Mouse (Mus musculus): Measurements from ENCODE around the gene St3gal4. TPM values are rescaled to one million over a fixed set of nuclear protein-coding genes. Genes with fewer than 3 reads are reported as not detected.
"Not testable (repeated sequence)": the region's sequence is repeated elsewhere in the genome, so short reads cannot be mapped to it uniquely, and the experiment has no call there.

The St3gal4 gene
- polyA plus RNA-seq, 1 experiment, result 8.0 TPM

GRCm38 (mm10) chr9:35161721-35162120, 42.7 kb upstream of the St3gal4 start:
- no peak overlapping the region for H3K9ac ChIP-seq (ENCODE audit: low read depth, poor library complexity, severe bottlenecking)
- no peak overlapping the region for H3K27ac ChIP-seq (ENCODE audit: insufficient read depth, low read length)
- H3K36me3 ChIP-seq (ENCODE audit: control insufficient read depth, insufficient read depth, low read length, poor library complexity, severe bottlenecking), result no peaks in the 10 kb centered on the region; the same call in 1 of the 2 replicates
- no peaks in the 10 kb centered on the region for H3K27me3 ChIP-seq (ENCODE audit: control insufficient read depth, insufficient read depth, low read length, poor library complexity, severe bottlenecking)
- H3K9me3 ChIP-seq (replicated peaks; ENCODE audit: control insufficient read depth, insufficient read depth, low read length, poor library complexity, severe bottlenecking), result no peaks in the 10 kb centered on the region
- H3K4me3 ChIP-seq (ENCODE audit: low read depth, low read length), result no peak overlapping the region
- H3K4me1 ChIP-seq (ENCODE audit: control insufficient read depth, insufficient read depth, low read length), result no peaks in the 10 kb centered on the region
- TF ChIP-seq POLR2A (IDR thresholded peaks at IDR 0.05; ENCODE audit: insufficient read depth, low read length) (no peak), EP300 (IDR thresholded peaks at IDR 0.05; ENCODE audit: insufficient read depth, low read depth, low read length) (no peak), CTCF (IDR thresholded peaks at IDR 0.05; ENCODE audit: low read depth, low read length) (no peak)

- no peak overlapping the region for H3K4me3 ChIP-seq (ENCODE audit: low read depth, low read length)
- no peaks in the 10 kb centered on the region; the same call in 1 of the 2 replicates for H3K36me3 ChIP-seq (ENCODE audit: control insufficient read depth, insufficient read depth, low read length, poor library complexity, severe bottlenecking)
- no peaks in the 10 kb centered on the region for H3K9me3 ChIP-seq (replicated peaks; ENCODE audit: control insufficient read depth, insufficient read depth, low read length, poor library complexity, severe bottlenecking)
- no peak overlapping the region for H3K9ac ChIP-seq (ENCODE audit: low read depth, poor library complexity, severe bottlenecking)
- TF ChIP-seq POLR2A (IDR thresholded peaks at IDR 0.05; ENCODE audit: insufficient read depth, low read length) (no peak), CTCF (IDR thresholded peaks at IDR 0.05; ENCODE audit: low read depth, low read length) (no peak), EP300 (IDR thresholded peaks at IDR 0.05; ENCODE audit: insufficient read depth, low read depth, low read length) (no peak)
- H3K27ac ChIP-seq (ENCODE audit: insufficient read depth, low read length), result no peak overlapping the region
- no peaks in the 10 kb centered on the region for H3K27me3 ChIP-seq (ENCODE audit: control insufficient read depth, insufficient read depth, low read length, poor library complexity, severe bottlenecking)
- H3K4me1 ChIP-seq (ENCODE audit: control insufficient read depth, insufficient read depth, low read length), result no peaks in the 10 kb centered on the region
These were observed 41.6 kb upstream of the St3gal4 start for GRCm38 (mm10) chr9:35160662-35161061.

GRCm38 (mm10) chr9:35158477-35158876, 39.4 kb upstream of the St3gal4 start:
- Histone ChIP-seq H3K4me3 (ENCODE audit: low read depth, low read length) (no peak overlapping the region), H3K9me3 (replicated peaks; ENCODE audit: control insufficient read depth, insufficient read depth, low read length, poor library complexity, severe bottlenecking) (no peaks in the 10 kb centered on the region), H3K4me1 (ENCODE audit: control insufficient read depth, insufficient read depth, low read length) (no peaks in the 10 kb centered on the region), H3K27me3 (ENCODE audit: control insufficient read depth, insufficient read depth, low read length, poor library complexity, severe bottlenecking) (no peaks in the 10 kb centered on the region), H3K9ac (ENCODE audit: low read depth, poor library complexity, severe bottlenecking) (no peak overlapping the region), H3K27ac (ENCODE audit: insufficient read depth, low read length) (no peak overlapping the region), H3K36me3 (ENCODE audit: control insufficient read depth, insufficient read depth, low read length, poor library complexity, severe bottlenecking) (no peaks in the 10 kb centered on the region)
- TF ChIP-seq CTCF (IDR thresholded peaks at IDR 0.05; ENCODE audit: low read depth, low read length), result no peak
- TF ChIP-seq EP300 (IDR thresholded peaks at IDR 0.05; ENCODE audit: insufficient read depth, low read depth, low read length), result no peak
- no peak for TF ChIP-seq POLR2A (IDR thresholded peaks at IDR 0.05; ENCODE audit: insufficient read depth, low read length)

GRCm38 (mm10) chr9:35156862-35157261, 37.8 kb upstream of the St3gal4 start:
- Histone ChIP-seq H3K36me3 (ENCODE audit: control insufficient read depth, insufficient read depth, low read length, poor library complexity, severe bottlenecking) (no peaks in the 10 kb centered on the region), H3K9ac (ENCODE audit: low read depth, poor library complexity, severe bottlenecking) (no peak overlapping the region), H3K27me3 (ENCODE audit: control insufficient read depth, insufficient read depth, low read length, poor library complexity, severe bottlenecking) (no peaks in the 10 kb centered on the region), H3K4me3 (ENCODE audit: low read depth, low read length) (no peak overlapping the region), H3K27ac (ENCODE audit: insufficient read depth, low read length) (no peak overlapping the region), H3K9me3 (replicated peaks; ENCODE audit: control insufficient read depth, insufficient read depth, low read length, poor library complexity, severe bottlenecking) (no peaks in the 10 kb centered on the region), H3K4me1 (ENCODE audit: control insufficient read depth, insufficient read depth, low read length) (no peaks in the 10 kb centered on the region)
- TF ChIP-seq CTCF (IDR thresholded peaks at IDR 0.05; ENCODE audit: low read depth, low read length), result no peak

- Histone ChIP-seq H3K4me1 (ENCODE audit: control insufficient read depth, insufficient read depth, low read length) (no peaks in the 10 kb centered on the region), H3K27ac (ENCODE audit: insufficient read depth, low read length) (no peak overlapping the region), H3K36me3 (ENCODE audit: control insufficient read depth, insufficient read depth, low read length, poor library complexity, severe bottlenecking) (no peaks in the 10 kb centered on the region), H3K27me3 (ENCODE audit: control insufficient read depth, insufficient read depth, low read length, poor library complexity, severe bottlenecking) (no peaks in the 10 kb centered on the region), H3K4me3 (ENCODE audit: low read depth, low read length) (no peak overlapping the region), H3K9me3 (replicated peaks; ENCODE audit: control insufficient read depth, insufficient read depth, low read length, poor library complexity, severe bottlenecking) (no peaks in the 10 kb centered on the region), H3K9ac (ENCODE audit: low read depth, poor library complexity, severe bottlenecking) (no peak overlapping the region)
- TF ChIP-seq EP300 (IDR thresholded peaks at IDR 0.05; ENCODE audit: insufficient read depth, low read depth, low read length), result no peak
- no peak for TF ChIP-seq CTCF (IDR thresholded peaks at IDR 0.05; ENCODE audit: low read depth, low read length)
- no peak for TF ChIP-seq POLR2A (IDR thresholded peaks at IDR 0.05; ENCODE audit: insufficient read depth, low read length)
These were observed 37.1 kb upstream of the St3gal4 start for GRCm38 (mm10) chr9:35156002-35156710.

- Histone ChIP-seq H3K36me3 (ENCODE audit: control insufficient read depth, insufficient read depth, low read length, poor library complexity, severe bottlenecking) (no peaks in the 10 kb centered on the region), H3K9ac (ENCODE audit: low read depth, poor library complexity, severe bottlenecking) (no peak overlapping the region), H3K27me3 (ENCODE audit: control insufficient read depth, insufficient read depth, low read length, poor library complexity, severe bottlenecking) (no peaks in the 10 kb centered on the region), H3K4me3 (ENCODE audit: low read depth, low read length) (no peak overlapping the region), H3K4me1 (ENCODE audit: control insufficient read depth, insufficient read depth, low read length) (no peaks in the 10 kb centered on the region), H3K27ac (ENCODE audit: insufficient read depth, low read length) (no peak overlapping the region), H3K9me3 (replicated peaks; ENCODE audit: control insufficient read depth, insufficient read depth, low read length, poor library complexity, severe bottlenecking) (no peaks in the 10 kb centered on the region)
- TF ChIP-seq EP300 (IDR thresholded peaks at IDR 0.05; ENCODE audit: insufficient read depth, low read depth, low read length) (no peak), CTCF (IDR thresholded peaks at IDR 0.05; ENCODE audit: low read depth, low read length) (no peak), POLR2A (IDR thresholded peaks at IDR 0.05; ENCODE audit: insufficient read depth, low read length) (no peak)
These were observed 33.9 kb upstream of the St3gal4 start for GRCm38 (mm10) chr9:35152923-35153322.

GRCm38 (mm10) chr9:35148822-35149221, 29.8 kb upstream of the St3gal4 start:
- not testable (repeated sequence) for H3K27me3 ChIP-seq (ENCODE audit: control insufficient read depth, insufficient read depth, low read length, poor library complexity, severe bottlenecking); H3K9ac ChIP-seq (ENCODE audit: low read depth, poor library complexity, severe bottlenecking); H3K4me1 ChIP-seq (ENCODE audit: control insufficient read depth, insufficient read depth, low read length); H3K36me3 ChIP-seq (ENCODE audit: control insufficient read depth, insufficient read depth, low read length, poor library complexity, severe bottlenecking); H3K9me3 ChIP-seq (replicated peaks; ENCODE audit: control insufficient read depth, insufficient read depth, low read length, poor library complexity, severe bottlenecking); H3K4me3 ChIP-seq (ENCODE audit: low read depth, low read length); H3K27ac ChIP-seq (ENCODE audit: insufficient read depth, low read length)

GRCm38 (mm10) chr9:35147261-35147660, 28.2 kb upstream of the St3gal4 start:
- not testable (repeated sequence) for H3K4me1 ChIP-seq (ENCODE audit: control insufficient read depth, insufficient read depth, low read length); H3K4me3 ChIP-seq (ENCODE audit: low read depth, low read length); H3K9ac ChIP-seq (ENCODE audit: low read depth, poor library complexity, severe bottlenecking); H3K36me3 ChIP-seq (ENCODE audit: control insufficient read depth, insufficient read depth, low read length, poor library complexity, severe bottlenecking); H3K27ac ChIP-seq (ENCODE audit: insufficient read depth, low read length); H3K9me3 ChIP-seq (replicated peaks; ENCODE audit: control insufficient read depth, insufficient read depth, low read length, poor library complexity, severe bottlenecking); H3K27me3 ChIP-seq (ENCODE audit: control insufficient read depth, insufficient read depth, low read length, poor library complexity, severe bottlenecking)

Measured in ES-Bruce4 (cell line).